Mouse (Mus musculus) heart, embryonic 11.5 days (tissue): ENCODE measurements around the gene Prmt8. TPM values are rescaled to one million over a fixed set of nuclear protein-coding genes. Genes with fewer than 3 reads are reported as not detected.

Experiments
- microRNA-seq: library from miRNA; unstranded; fragments of <30 nt; microRNA quantifications from one replicate; pipeline ENCODE4, GENCODE M21; 2016; ENCODE audit warnings: borderline number of aligned reads
- polyA plus RNA-seq: library from polyadenylated mRNA; unstranded; fragments of >200 nt; fragmentation: Nextera tagmentation; extraction: Ambion mirVana; gene quantifications from 2 replicates; pipeline ENCODE4 v1.2.1, GENCODE M21; 2014

Prmt8 gene
- polyA plus RNA-seq, 1 experiment from 2014 or later, result 1.4 TPM

Small RNA genes within 50 kb of the gene (microRNA-seq; reads per million reads assigned to microRNA genes)
- gene Mir7233, result not detected

Other genes starting within 250 kb of the Prmt8 start
- 0.93 and 1.0 TPM in 2 replicates for gene Cracr2a, start 208.1 kb downstream of the Prmt8 start, polyA plus RNA-seq
- gene Tspan11, start 118.1 kb upstream of the Prmt8 start, polyA plus RNA-seq, result 2.0 and 2.9 TPM in 2 replicates